Mouse (Mus musculus) T-helper 17 cell (primary cell): ENCODE data around the gene Notch4.

Experiments
- in situ Hi-C, 2 experiments: fragments of 300-600 bp; cut with MboI, MseI; formaldehyde crosslinking; loops; 1 replicate in 1 of 2; 2 replicates in 1 of 2; pipeline ENCODE4 v1.15.1; 2025; ENCODE audit warnings: high pct_unique_total_duplicates in 2 of 2

Gene Notch4

GRCm38 (mm10) chr17:34591029-34591993 is 27.2 kb downstream of the Notch4 start, which contains the start of gene Pbx2:
Pbx2 (plus strand) TSS chr17:34591266.
- in situ Hi-C loops = loop anchor here in 1 of 2 experiments (25.0 kb wide), 1 partner anchor 1671 kb away; the partner anchor contains the start of genes Rpp21 and Trim39

- in situ Hi-C loops = loop anchor here in 1 of 2 experiments (25.0 kb wide), 1 partner anchor 1670 kb away; the partner anchor contains the start of genes Rpp21 and Trim39
Observed at GRCm38 (mm10) chr17:34591994-34592375, 27.9 kb downstream of the Notch4 start.

GRCm38 (mm10) chr17:34592581-34593549 is 28.8 kb downstream of the Notch4 start:
- in situ Hi-C loops = loop anchor here in 1 of 2 experiments (25.0 kb wide), 1 partner anchor 1669 kb away; the partner anchor contains the start of genes Rpp21 and Trim39

GRCm38 (mm10) chr17:34593752-34594525 is 29.9 kb downstream of the Notch4 start:
- in situ Hi-C loops = loop anchor here in 1 of 2 experiments (25.0 kb wide), 1 partner anchor 1668 kb away; the partner anchor contains the start of genes Rpp21 and Trim39

GRCm38 (mm10) chr17:34596098-34596497 is 32.0 kb downstream of the Notch4 start:
- in situ Hi-C loops = loop anchor here in 1 of 2 experiments (25.0 kb wide), 1 partner anchor 1666 kb away; the partner anchor contains the start of genes Rpp21 and Trim39

- in situ Hi-C loops = loop anchor here in 1 of 2 experiments (25.0 kb wide), 1 partner anchor 1665 kb away; the partner anchor contains the start of genes Rpp21 and Trim39
Observed at GRCm38 (mm10) chr17:34597566-34598095, 33.6 kb downstream of the Notch4 start, which contains the start of gene Ager. Ager (plus strand) TSS chr17:34597862.

GRCm38 (mm10) chr17:34599891-34600290 is 35.8 kb downstream of the Notch4 start:
- in situ Hi-C loops = loop anchor here in 1 of 2 experiments (5.0 to 25.0 kb wide), 2 partner anchors 483 to 1662 kb away; partner anchors contain the start of genes H2-DMa, Rpp21 and Trim39

GRCm38 (mm10) chr17:34601796-34602195 is 37.7 kb downstream of the Notch4 start:
- in situ Hi-C loops = loop anchor here in 1 of 2 experiments (5.0 kb wide), 1 partner anchor 484 kb away; the partner anchor contains the start of gene H2-DMa

GRCm38 (mm10) chr17:34603375-34604060 is 39.5 kb downstream of the Notch4 start, which contains the start of gene Rnf5:
Rnf5 (minus strand) TSS chr17:34603690.
- in situ Hi-C loops = loop anchor here in 1 of 2 experiments (5.0 kb wide), 1 partner anchor 486 kb away; the partner anchor contains the start of gene H2-DMa

GRCm38 (mm10) chr17:34604061-34604508 is 40.0 kb downstream of the Notch4 start, which contains the start of gene Agpat1:
Agpat1 (plus strand) TSS chr17:34604262.
- in situ Hi-C loops = loop anchor here in 1 of 2 experiments (5.0 kb wide), 1 partner anchor 487 kb away; the partner anchor contains the start of gene H2-DMa

- in situ Hi-C loops = loop anchor here in 1 of 2 experiments (5.0 kb wide), 1 partner anchor 487 kb away; the partner anchor contains the start of gene H2-DMa
Observed at GRCm38 (mm10) chr17:34604511-34605237, 40.6 kb downstream of the Notch4 start.

GRCm38 (mm10) chr17:34605609-34606008 is 41.5 kb downstream of the Notch4 start:
- in situ Hi-C loops = no loop called here

GRCm38 (mm10) chr17:34606186-34607039 is 42.3 kb downstream of the Notch4 start:
- in situ Hi-C loops = no loop called here

- in situ Hi-C loops = no loop called here
Observed at GRCm38 (mm10) chr17:34607997-34608396, 43.9 kb downstream of the Notch4 start.

GRCm38 (mm10) chr17:34611050-34611449 is 47.0 kb downstream of the Notch4 start:
- in situ Hi-C loops = no loop called here

GRCm38 (mm10) chr17:34613054-34613645 is 49.1 kb downstream of the Notch4 start:
- in situ Hi-C loops = no loop called here
